Mouse (Mus musculus) testis, postnatal 14 days (tissue): ENCODE data around the gene Rab11b.
A peak's percentile ranks its signal among the peaks of the same experiment; 100 is the strongest.
"Not testable (repeated sequence)": the region's sequence is repeated elsewhere in the genome, so short reads cannot be mapped to it uniquely, and the experiment has no call there.

Source experiments
- DNase-seq: peaks from one replicate; pipeline ENCODE4 v3.0.0; 2021; ENCODE audit warnings: low spot score

The Rab11b gene

GRCm38 (mm10) chr17:33771617-33772016, 11.3 kb upstream of the Rab11b start:
- no peak for DNase-seq

- no peak for DNase-seq
Observed at GRCm38 (mm10) chr17:33766389-33766788, 6.1 kb upstream of the Rab11b start.

GRCm38 (mm10) chr17:33759767-33760254, 519 bp downstream of the Rab11b start:
- peak; percentile 94 for DNase-seq

- no peak for DNase-seq
Observed at GRCm38 (mm10) chr17:33757231-33757630, 3.1 kb downstream of the Rab11b start.

GRCm38 (mm10) chr17:33756108-33756790, 4.1 kb downstream of the Rab11b start:
- no peak for DNase-seq

GRCm38 (mm10) chr17:33755418-33756107, 4.8 kb downstream of the Rab11b start:
- DNase-seq = no peak

GRCm38 (mm10) chr17:33754656-33755055, 5.7 kb downstream of the Rab11b start:
- no peak for DNase-seq

- DNase-seq = no peak
Observed at GRCm38 (mm10) chr17:33752297-33752696, 8.0 kb downstream of the Rab11b start.

- DNase-seq = no peak
Observed at GRCm38 (mm10) chr17:33751181-33751580, 9.1 kb downstream of the Rab11b start.

- DNase-seq = no peak
Observed at GRCm38 (mm10) chr17:33749451-33749850, 10.9 kb downstream of the Rab11b start.

GRCm38 (mm10) chr17:33746011-33746410, 14.3 kb downstream of the Rab11b start:
- DNase-seq = peak; percentile 56

GRCm38 (mm10) chr17:33744686-33745384, 15.5 kb downstream of the Rab11b start:
- DNase-seq = no peak

- DNase-seq = no peak
Observed at GRCm38 (mm10) chr17:33742420-33742819, 17.9 kb downstream of the Rab11b start.

GRCm38 (mm10) chr17:33733526-33733925, 26.8 kb downstream of the Rab11b start:
- not testable (repeated sequence) for DNase-seq

- DNase-seq = peak; percentile 62
Observed at GRCm38 (mm10) chr17:33732556-33733083, 27.7 kb downstream of the Rab11b start.

GRCm38 (mm10) chr17:33729215-33729614, 31.1 kb downstream of the Rab11b start:
- DNase-seq = no peak

GRCm38 (mm10) chr17:33728396-33728795, 31.9 kb downstream of the Rab11b start:
- DNase-seq = no peak

- no peak for DNase-seq
Observed at GRCm38 (mm10) chr17:33719736-33720378, 40.5 kb downstream of the Rab11b start.

- DNase-seq = no peak
Observed at GRCm38 (mm10) chr17:33718944-33719725, 41.2 kb downstream of the Rab11b start.

GRCm38 (mm10) chr17:33718384-33718881, 41.9 kb downstream of the Rab11b start, which contains the start of gene March2:
Gene March2 (minus strand): TSS chr17:33718670.
- peak; percentile 98 for DNase-seq

GRCm38 (mm10) chr17:33717982-33718381, 42.3 kb downstream of the Rab11b start:
- no peak for DNase-seq
